Mouse (Mus musculus) heart, embryonic 16.5 days (tissue): ENCODE results near the gene Ralbp1. TPM values are rescaled to one million over a fixed set of nuclear protein-coding genes. Genes with fewer than 3 reads are reported as not detected.

Experiments
- ATAC-seq: fragments of 200-750 bp; cut with Nextera tagmentation; replicated peaks from 2 replicates; pipeline ENCODE4 v1.8.0; 2017; ENCODE audit warnings: moderate number of reproducible peaks; ENCODE audit not compliant: insufficient read depth, low FRiP score; ENCODE audit errors: extremely low read depth
- H3K27ac ChIP-seq: fragments of 300-500 bp; sonication (generic); 2 replicates; pipeline ENCODE4 v1.5.1; 2014; ENCODE audit warnings: mild to moderate bottlenecking, low read length, control low read depth, moderate library complexity
- H3K27me3 ChIP-seq: fragments of 300-500 bp; sonication (generic); 2 replicates; pipeline ENCODE4 v1.6.1; 2014; ENCODE audit warnings: low read length, mixed read lengths; ENCODE audit not compliant: control insufficient read depth, insufficient read depth
- H3K36me3 ChIP-seq: fragments of 300-500 bp; sonication (generic); 2 replicates; pipeline ENCODE4 v1.6.1; 2014; ENCODE audit not compliant: control insufficient read depth, insufficient read depth
- H3K4me1 ChIP-seq: fragments of 300-500 bp; sonication (generic); 2 replicates; pipeline ENCODE4 v1.6.1; 2014; ENCODE audit warnings: low read length, mixed read lengths; ENCODE audit not compliant: control insufficient read depth, insufficient read depth
- H3K4me2 ChIP-seq: fragments of 300-500 bp; sonication (generic); 2 replicates; pipeline ENCODE4 v1.6.1; 2014; ENCODE audit warnings: low read depth, mild to moderate bottlenecking, control low read depth, low read length
- H3K4me3 ChIP-seq: fragments of 300-500 bp; sonication (generic); 2 replicates; pipeline ENCODE4 v1.5.1; 2014; ENCODE audit warnings: mild to moderate bottlenecking, control low read depth, low read length
- H3K9ac ChIP-seq: fragments of 300-500 bp; sonication (generic); 2 replicates; pipeline ENCODE4 v1.6.1; 2014; ENCODE audit warnings: low read length, control low read depth
- H3K9me3 ChIP-seq: fragments of 300-500 bp; sonication (generic); replicated peaks from 2 replicates; pipeline ENCODE4 v1.6.1; 2016; ENCODE audit warnings: low read length; ENCODE audit not compliant: control insufficient read depth
- WGBS: fragments of 180-500 bp; shearing (Covaris S2); extraction: QIAGEN DNeasy Blood & Tissue Kit; methylation state at CpG from one replicate; pipeline ENCODE4 v1.1.7; 2014; 5-methylcytosine and 5-hydroxymethylcytosine counted together
- polyA plus RNA-seq: library from polyadenylated mRNA; unstranded; fragments of >200 nt; fragmentation: Nextera tagmentation; extraction: Ambion mirVana; gene quantifications from 2 replicates; pipeline ENCODE4 v1.2.1, GENCODE M21; 2015

Gene Ralbp1
- polyA plus RNA-seq, 1 experiment from 2014 or later, result 54.8 TPM

GRCm38 (mm10) chr17:65867996-65868395 is 17.6 kb downstream of the Ralbp1 start:
- Histone ChIP-seq H3K36me3 (peaks cover 10% of the 10 kb centered on the region), H3K4me1 (no peaks in the 10 kb centered on the region; the same call in 1 of the 2 replicates), H3K27me3 (no peaks in the 10 kb centered on the region), H3K4me3 (no peak overlapping the region), H3K4me2 (no peak overlapping the region), H3K9me3 (no peaks in the 10 kb centered on the region), H3K27ac (no peak overlapping the region), H3K9ac (no peak overlapping the region)
- 90% methylated on average over 5 of the region's 5 CpGs for WGBS
- no peak for ATAC-seq

DNA sequence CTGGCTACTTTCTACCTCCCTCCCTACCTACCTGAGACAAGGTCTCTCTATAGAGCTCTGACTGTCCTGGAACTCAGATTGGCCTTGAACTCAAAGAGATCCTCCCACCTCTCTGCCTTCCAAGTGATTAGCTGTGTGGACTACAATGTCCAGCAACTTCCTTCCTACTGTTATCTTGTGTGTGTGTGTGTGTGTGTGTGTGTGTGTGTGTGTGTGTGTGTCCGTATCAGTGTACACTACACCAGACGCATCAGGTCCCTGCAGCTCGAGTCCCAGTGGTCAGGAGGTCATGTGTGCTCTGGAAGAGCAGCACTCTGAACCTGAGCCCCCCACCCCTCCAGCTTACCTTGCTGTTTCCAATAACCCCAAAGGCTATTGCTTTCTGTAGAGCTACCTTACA is 19.4 kb downstream of the Ralbp1 start:
- Histone ChIP-seq H3K9me3 (no peaks in the 10 kb centered on the region), H3K4me1 (no peaks in the 10 kb centered on the region), H3K36me3 (peaks cover 16% of the 10 kb centered on the region), H3K27ac (no peak overlapping the region), H3K27me3 (no peaks in the 10 kb centered on the region), H3K4me3 (no peak overlapping the region), H3K4me2 (no peak overlapping the region), H3K9ac (no peak overlapping the region)
- no peak for ATAC-seq
- 40% methylated on average over 3 of the region's 3 CpGs for WGBS

GRCm38 (mm10) chr17:65865265-65865664 is 20.3 kb downstream of the Ralbp1 start:
- Histone ChIP-seq H3K4me2 (no peak overlapping the region), H3K9me3 (no peaks in the 10 kb centered on the region), H3K36me3 (peaks cover 20% of the 10 kb centered on the region), H3K4me1 (no peaks in the 10 kb centered on the region), H3K4me3 (no peak overlapping the region), H3K9ac (no peak overlapping the region), H3K27ac (no peak overlapping the region), H3K27me3 (no peaks in the 10 kb centered on the region)
- ATAC-seq, result no peak

DNA sequence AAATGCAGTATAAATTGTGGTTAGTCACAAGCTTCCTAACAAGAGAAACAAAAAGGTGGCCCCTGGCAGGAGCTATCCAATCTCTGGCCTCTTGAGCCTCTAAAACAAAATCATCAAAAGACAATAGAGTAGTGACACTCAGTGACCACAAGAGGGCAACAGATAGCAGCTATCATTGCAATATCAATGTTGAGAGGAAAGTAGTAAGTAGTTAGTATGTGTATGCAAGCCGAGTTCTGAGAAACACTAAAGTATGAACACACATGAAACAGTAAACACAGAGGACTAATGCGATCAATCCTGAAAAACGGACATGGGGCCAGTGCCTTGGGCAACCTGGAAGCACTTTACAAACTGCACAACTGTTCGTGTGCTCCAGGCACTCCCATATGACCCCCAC is 20.9 kb downstream of the Ralbp1 start:
- no peak overlapping the region for H3K27ac ChIP-seq
- no peaks in the 10 kb centered on the region for H3K27me3 ChIP-seq
- ATAC-seq, result no peak
- no peak overlapping the region for H3K4me2 ChIP-seq
- peaks cover 20% of the 10 kb centered on the region for H3K36me3 ChIP-seq
- no peak overlapping the region for H3K4me3 ChIP-seq
- H3K9ac ChIP-seq, result no peak overlapping the region
- H3K4me1 ChIP-seq, result no peaks in the 10 kb centered on the region
- H3K9me3 ChIP-seq, result no peaks in the 10 kb centered on the region
- WGBS, result 41% methylated on average over 4 of the region's 4 CpGs

- H3K9me3 ChIP-seq, result no peaks in the 10 kb centered on the region
- peaks cover 20% of the 10 kb centered on the region for H3K36me3 ChIP-seq
- H3K27me3 ChIP-seq, result no peaks in the 10 kb centered on the region
- ATAC-seq, result no peak
- no peaks in the 10 kb centered on the region for H3K4me1 ChIP-seq
- no peak overlapping the region for H3K27ac ChIP-seq
- 90% methylated on average over 12 of the region's 12 CpGs for WGBS
- no peak overlapping the region for H3K9ac ChIP-seq
- no peak overlapping the region for H3K4me3 ChIP-seq
- H3K4me2 ChIP-seq, result no peak overlapping the region
These were observed 21.8 kb downstream of the Ralbp1 start for GRCm38 (mm10) chr17:65863830-65864229.

DNA sequence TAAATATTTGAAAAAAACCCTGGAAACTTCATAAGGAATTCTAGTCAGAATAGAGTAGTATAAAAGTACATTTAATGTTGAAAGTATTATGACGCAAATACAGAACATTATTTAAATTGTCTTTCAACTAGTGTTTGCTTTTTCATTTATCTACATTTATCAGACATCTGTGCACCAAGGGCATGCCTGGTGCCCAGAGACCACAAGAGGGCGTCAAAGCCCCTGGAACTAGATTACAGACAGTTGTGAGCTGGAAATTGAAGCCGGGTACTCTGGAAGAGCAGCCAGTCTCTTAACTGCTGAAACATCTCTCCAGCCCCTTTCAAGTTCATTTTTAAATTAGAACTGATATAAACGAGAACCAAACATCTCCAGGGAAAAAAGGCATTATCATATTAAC is 23.0 kb downstream of the Ralbp1 start:
- peaks cover 30% of the 10 kb centered on the region for H3K36me3 ChIP-seq
- no peak overlapping the region for H3K4me2 ChIP-seq
- 57% methylated on average over 4 of the region's 4 CpGs for WGBS
- no peak overlapping the region for H3K27ac ChIP-seq
- peaks cover 2% of the 10 kb centered on the region for H3K4me1 ChIP-seq
- no peak overlapping the region for H3K9ac ChIP-seq
- H3K4me3 ChIP-seq, result no peak overlapping the region
- ATAC-seq, result no peak
- H3K27me3 ChIP-seq, result no peaks in the 10 kb centered on the region
- no peaks in the 10 kb centered on the region for H3K9me3 ChIP-seq

GRCm38 (mm10) chr17:65857617-65858016 is 28.0 kb downstream of the Ralbp1 start:
- Histone ChIP-seq H3K27ac (no peak overlapping the region), H3K4me2 (no peak overlapping the region), H3K4me3 (no peak overlapping the region), H3K36me3 (peaks cover 29% of the 10 kb centered on the region), H3K9ac (no peak overlapping the region), H3K4me1 (peaks cover 3% of the 10 kb centered on the region), H3K27me3 (no peaks in the 10 kb centered on the region), H3K9me3 (no peaks in the 10 kb centered on the region)
- ATAC-seq, result no peak
- WGBS, result 26% methylated on average over 4 of the region's 4 CpGs

GRCm38 (mm10) chr17:65854006-65854405 is 31.6 kb downstream of the Ralbp1 start:
- 86% methylated on average over 4 of the region's 4 CpGs for WGBS
- ATAC-seq, result no peak

GRCm38 (mm10) chr17:65853326-65853725 is 32.3 kb downstream of the Ralbp1 start:
- Histone ChIP-seq H3K9ac (no peak overlapping the region), H3K4me2 (no peak overlapping the region), H3K9me3 (no peaks in the 10 kb centered on the region), H3K27me3 (no peaks in the 10 kb centered on the region), H3K4me3 (no peak overlapping the region), H3K27ac (no peak overlapping the region), H3K4me1 (peaks cover 3% of the 10 kb centered on the region), H3K36me3 (peaks cover 37% of the 10 kb centered on the region)
- no peak for ATAC-seq
- 82% methylated on average over 6 of the region's 6 CpGs for WGBS

More at GRCm38 (mm10) chr17:65854006-65854405, 31.6 kb downstream of the Ralbp1 start:
- H3K4me2 ChIP-seq, result no peak overlapping the region
- H3K4me1 ChIP-seq, result peaks cover 3% of the 10 kb centered on the region
- H3K4me3 ChIP-seq, result no peak overlapping the region
- no peaks in the 10 kb centered on the region for H3K27me3 ChIP-seq
- no peaks in the 10 kb centered on the region for H3K9me3 ChIP-seq
- H3K27ac ChIP-seq, result no peak overlapping the region
- H3K9ac ChIP-seq, result no peak overlapping the region
- peaks cover 36% of the 10 kb centered on the region for H3K36me3 ChIP-seq

DNA sequence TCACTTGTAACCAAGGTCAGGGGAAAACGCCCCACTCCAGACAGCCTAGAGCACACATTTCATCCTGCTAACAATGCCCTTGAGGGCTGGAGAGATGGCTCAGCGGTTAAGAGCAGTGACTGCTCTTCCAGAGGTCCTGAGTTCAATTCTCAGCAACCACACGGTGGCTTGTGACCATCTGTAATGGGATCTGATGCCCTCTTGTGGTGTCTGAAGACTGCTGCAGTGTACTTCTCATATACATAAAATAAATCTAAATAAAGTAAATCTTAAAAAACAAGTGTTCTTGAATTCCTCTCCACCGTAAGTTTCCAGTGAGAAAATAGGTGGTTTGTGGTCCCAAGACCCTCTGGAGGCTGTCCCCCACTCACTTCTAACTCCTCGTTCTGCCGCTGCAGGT is 33.8 kb downstream of the Ralbp1 start:
- Histone ChIP-seq H3K4me1 (peaks cover 6% of the 10 kb centered on the region), H3K27ac (no peak overlapping the region), H3K4me2 (no peak overlapping the region), H3K9ac (no peak overlapping the region), H3K36me3 (peaks cover 33% of the 10 kb centered on the region), H3K27me3 (no peaks in the 10 kb centered on the region), H3K9me3 (no peaks in the 10 kb centered on the region), H3K4me3 (no peak overlapping the region)
- WGBS, result 90% methylated on average over 6 of the region's 6 CpGs
- no peak for ATAC-seq
